Mouse (Mus musculus): ENCODE measurements around the gene Ints1. TPM values are rescaled to one million over a fixed set of nuclear protein-coding genes. Genes with fewer than 3 reads are reported as not detected.

Ints1 gene
- polyA plus RNA-seq, 1 experiment = 56.4 TPM

DNA sequence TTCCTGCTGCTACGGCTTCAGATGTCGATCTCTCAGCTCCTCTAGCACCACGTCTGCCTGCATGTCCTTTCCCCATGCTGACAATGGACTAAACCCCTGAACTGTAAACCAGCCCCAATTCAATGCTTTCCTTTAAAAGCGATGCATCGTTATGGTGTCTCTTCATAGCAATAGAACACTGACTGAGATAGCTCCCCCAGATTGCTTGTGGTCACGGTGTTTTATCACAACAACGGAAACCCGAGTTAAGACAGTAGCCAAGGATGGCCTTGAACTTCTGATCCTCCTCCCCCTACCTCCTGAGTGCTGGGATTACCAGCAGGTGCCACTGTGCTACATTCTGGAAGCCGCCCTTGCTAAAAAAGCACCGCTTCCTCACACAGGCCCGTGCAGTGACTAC is 48.2 kb downstream of the Ints1 start:
- no peak overlapping the region for H3K4me3 ChIP-seq (replicated peaks; ENCODE audit: extremely low read depth, low read depth, low read length)
- peaks cover 5% of the 10 kb centered on the region for H3K4me1 ChIP-seq (ENCODE audit: control insufficient read depth, insufficient read depth, low read length)
- 81% methylated on average over 11 of the region's 11 CpGs for WGBS
- TF ChIP-seq POLR2A (IDR thresholded peaks at IDR 0.05; ENCODE audit: borderline replicate concordance, extremely low read depth, low read depth, low read length) = no peak
- TF ChIP-seq CTCF (IDR thresholded peaks at IDR 0.05; ENCODE audit: insufficient read depth, low read length) = no peak
- DNase-seq = no peak

DNA sequence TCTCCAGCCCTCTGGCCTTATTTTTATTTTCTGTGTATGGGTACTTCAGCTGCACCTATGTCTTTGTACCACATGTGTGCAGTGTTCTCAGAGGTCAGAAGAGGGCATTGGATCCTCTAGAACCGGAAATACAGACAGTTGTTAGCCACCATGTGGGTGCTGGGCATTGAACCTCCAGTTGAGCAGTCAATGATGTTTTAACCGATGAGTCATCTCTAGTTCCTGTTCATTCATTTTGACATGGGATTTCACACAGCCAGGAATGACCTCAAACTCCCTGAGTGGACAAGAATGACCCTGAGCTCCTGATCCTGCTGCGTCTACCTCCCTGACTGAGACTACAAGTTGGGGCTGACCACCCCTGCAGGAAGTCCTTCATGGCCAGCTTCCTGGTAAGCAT is 49.3 kb downstream of the Ints1 start:
- no peak overlapping the region for H3K4me3 ChIP-seq (replicated peaks; ENCODE audit: extremely low read depth, low read depth, low read length)
- DNase-seq = no peak
- 60% methylated on average over 3 of the region's 3 CpGs for WGBS
- H3K4me1 ChIP-seq (ENCODE audit: control insufficient read depth, insufficient read depth, low read length) = peaks cover 5% of the 10 kb centered on the region
- TF ChIP-seq POLR2A (IDR thresholded peaks at IDR 0.05; ENCODE audit: borderline replicate concordance, extremely low read depth, low read depth, low read length) (no peak), CTCF (IDR thresholded peaks at IDR 0.05; ENCODE audit: insufficient read depth, low read length) (no peak)

DNA sequence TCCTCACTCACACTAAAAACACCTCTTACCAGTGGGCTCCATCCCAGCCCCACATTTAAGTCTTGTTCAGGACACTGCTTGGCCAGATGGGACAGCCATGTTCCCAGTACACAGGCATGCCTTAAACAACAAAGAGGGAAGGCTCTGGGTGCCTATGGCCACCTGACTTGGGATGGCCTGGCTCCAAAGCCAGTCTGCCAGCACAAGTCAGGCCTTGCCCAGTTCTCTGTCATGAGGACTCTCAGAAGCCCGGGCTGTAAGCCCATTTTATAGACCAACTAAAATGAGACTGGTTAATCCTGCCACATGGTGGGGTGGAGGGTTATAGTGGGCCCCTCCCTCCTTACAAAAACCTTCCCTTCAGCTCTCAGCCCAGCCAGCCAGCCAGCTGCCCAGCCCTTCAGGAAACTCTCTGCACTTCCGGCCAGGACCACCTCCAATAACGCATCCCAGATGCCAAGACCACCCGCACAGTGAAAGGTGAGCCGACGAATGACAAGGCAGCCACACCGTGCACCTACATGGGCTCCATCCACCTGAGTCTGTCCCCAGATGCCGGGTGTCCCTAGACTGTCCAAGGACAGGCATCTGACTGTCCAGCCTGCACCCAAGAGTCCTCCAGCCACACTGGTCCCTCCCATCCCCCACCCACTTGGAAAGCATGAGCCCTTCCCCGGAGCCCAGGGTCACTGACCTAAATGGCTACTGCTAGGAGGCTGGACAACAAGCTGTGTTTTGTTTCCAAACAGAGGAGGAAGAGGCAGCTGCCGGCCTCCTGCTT is 50.9 kb downstream of the Ints1 start:
- no peak for TF ChIP-seq POLR2A (IDR thresholded peaks at IDR 0.05; ENCODE audit: borderline replicate concordance, extremely low read depth, low read depth, low read length)
- TF ChIP-seq CTCF (IDR thresholded peaks at IDR 0.05; ENCODE audit: insufficient read depth, low read length) = no peak
- DNase-seq = no peak
- Histone ChIP-seq H3K4me3 (replicated peaks; ENCODE audit: extremely low read depth, low read depth, low read length) (no peak overlapping the region), H3K4me1 (ENCODE audit: control insufficient read depth, insufficient read depth, low read length) (peaks cover 5% of the 10 kb centered on the region; the same call in 1 of the 2 replicates)
- 35% methylated on average over 10 of the region's 10 CpGs for WGBS

DNA sequence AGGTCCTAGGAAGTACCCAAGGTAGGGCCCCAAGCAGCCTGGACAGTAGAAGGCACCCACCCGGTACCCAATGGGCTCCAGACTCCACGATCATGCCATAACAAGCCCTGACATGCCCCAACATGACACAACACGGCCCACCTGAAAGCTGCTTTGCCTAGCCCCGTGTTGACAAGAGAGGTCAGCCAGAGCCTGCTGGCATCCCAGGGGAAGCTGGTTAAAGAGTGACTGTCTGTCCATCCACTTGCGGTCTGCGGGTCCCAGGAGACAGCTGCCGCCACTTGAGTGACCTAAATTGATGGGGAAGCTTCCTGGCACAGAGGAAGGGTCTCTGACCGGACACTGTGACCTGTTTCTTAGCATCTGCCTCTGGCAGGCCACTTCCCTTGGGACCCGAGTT is 52.4 kb downstream of the Ints1 start:
- DNase-seq = no peak
- peaks cover 5% of the 10 kb centered on the region; the same call in 1 of the 2 replicates for H3K4me1 ChIP-seq (ENCODE audit: control insufficient read depth, insufficient read depth, low read length)
- WGBS = 61% methylated on average over 9 of the region's 9 CpGs
- TF ChIP-seq CTCF (IDR thresholded peaks at IDR 0.05; ENCODE audit: insufficient read depth, low read length) (no peak), POLR2A (IDR thresholded peaks at IDR 0.05; ENCODE audit: borderline replicate concordance, extremely low read depth, low read depth, low read length) (no peak)
- H3K4me3 ChIP-seq (replicated peaks; ENCODE audit: extremely low read depth, low read depth, low read length) = no peak overlapping the region

DNA sequence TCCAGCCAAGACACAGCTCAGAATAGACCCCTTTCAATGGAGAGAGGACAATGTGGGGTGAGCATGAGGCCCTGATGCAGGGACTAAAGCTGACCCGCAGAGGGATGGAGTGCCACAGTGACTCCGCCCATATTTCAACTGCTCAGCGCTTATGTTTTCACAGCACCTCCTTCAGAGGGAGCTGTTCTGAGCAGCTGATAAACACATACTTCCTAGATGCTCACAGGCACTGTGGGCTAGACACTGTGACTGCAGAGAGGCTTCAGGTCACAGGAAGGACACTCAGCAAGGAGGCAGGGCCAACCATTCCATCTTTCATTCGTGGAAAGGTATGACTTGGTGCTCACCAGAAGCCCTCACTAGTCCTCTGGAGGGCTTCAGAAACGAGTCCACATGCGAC is 52.8 kb downstream of the Ints1 start:
- Histone ChIP-seq H3K4me3 (replicated peaks; ENCODE audit: extremely low read depth, low read depth, low read length) (no peak overlapping the region), H3K4me1 (ENCODE audit: control insufficient read depth, insufficient read depth, low read length) (peaks cover 5% of the 10 kb centered on the region; the same call in 1 of the 2 replicates)
- DNase-seq = no peak
- TF ChIP-seq POLR2A (IDR thresholded peaks at IDR 0.05; ENCODE audit: borderline replicate concordance, extremely low read depth, low read depth, low read length) = no peak
- TF ChIP-seq CTCF (IDR thresholded peaks at IDR 0.05; ENCODE audit: insufficient read depth, low read length) = no peak
- 49% methylated on average over 6 of the region's 6 CpGs for WGBS

DNA sequence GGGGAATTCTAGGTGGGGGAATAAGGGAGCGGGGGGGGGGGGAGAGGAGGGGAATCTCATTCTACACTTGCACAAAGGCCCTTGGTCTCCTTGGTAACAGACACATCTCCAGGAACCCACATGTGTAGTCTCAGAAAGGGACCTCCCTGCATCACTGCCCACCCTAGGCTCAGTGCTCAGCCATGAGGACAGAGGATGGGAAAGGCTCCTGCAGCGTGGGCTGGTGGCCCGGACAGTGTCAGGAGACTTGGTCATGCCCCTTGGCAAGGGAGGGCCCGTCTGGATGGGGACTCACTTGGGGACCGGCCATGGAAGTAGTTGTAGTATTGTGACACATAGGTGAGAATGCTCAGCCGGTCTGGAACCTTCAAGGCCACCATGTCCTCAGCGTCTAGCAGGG is 56.5 kb downstream of the Ints1 start:
- TF ChIP-seq POLR2A (IDR thresholded peaks at IDR 0.05; ENCODE audit: borderline replicate concordance, extremely low read depth, low read depth, low read length) (no peak), CTCF (IDR thresholded peaks at IDR 0.05; ENCODE audit: insufficient read depth, low read length) (no peak)
- DNase-seq = no peak
- no peaks in the 10 kb centered on the region for H3K4me1 ChIP-seq (ENCODE audit: control insufficient read depth, insufficient read depth, low read length)
- H3K4me3 ChIP-seq (replicated peaks; ENCODE audit: extremely low read depth, low read depth, low read length) = no peak overlapping the region
- 80% methylated on average over 7 of the region's 7 CpGs for WGBS

DNA sequence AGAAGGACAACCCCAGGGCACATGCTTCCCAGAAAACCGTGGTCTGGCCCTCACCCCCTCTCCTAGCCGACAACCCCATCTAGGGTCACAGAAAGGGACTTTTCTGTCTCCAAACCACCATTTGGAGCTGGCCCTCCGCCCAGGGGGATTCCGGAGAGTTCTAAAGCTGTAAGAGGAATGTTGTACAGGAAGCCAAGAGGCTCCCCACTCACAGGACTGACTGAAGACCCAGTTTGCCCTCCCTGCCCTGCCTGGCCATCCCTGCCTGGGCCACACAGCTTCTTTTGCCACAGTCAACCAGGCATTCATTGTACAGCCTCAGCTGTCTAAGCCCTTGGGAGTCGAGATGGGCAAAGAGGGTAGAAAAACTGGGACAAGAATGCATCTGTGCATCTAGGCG is 56.9 kb downstream of the Ints1 start:
- 62% methylated on average over 6 of the region's 6 CpGs for WGBS
- no peak overlapping the region for H3K4me3 ChIP-seq (replicated peaks; ENCODE audit: extremely low read depth, low read depth, low read length)
- no peak for DNase-seq
- no peak for TF ChIP-seq CTCF (IDR thresholded peaks at IDR 0.05; ENCODE audit: insufficient read depth, low read length)
- no peaks in the 10 kb centered on the region for H3K4me1 ChIP-seq (ENCODE audit: control insufficient read depth, insufficient read depth, low read length)

DNA sequence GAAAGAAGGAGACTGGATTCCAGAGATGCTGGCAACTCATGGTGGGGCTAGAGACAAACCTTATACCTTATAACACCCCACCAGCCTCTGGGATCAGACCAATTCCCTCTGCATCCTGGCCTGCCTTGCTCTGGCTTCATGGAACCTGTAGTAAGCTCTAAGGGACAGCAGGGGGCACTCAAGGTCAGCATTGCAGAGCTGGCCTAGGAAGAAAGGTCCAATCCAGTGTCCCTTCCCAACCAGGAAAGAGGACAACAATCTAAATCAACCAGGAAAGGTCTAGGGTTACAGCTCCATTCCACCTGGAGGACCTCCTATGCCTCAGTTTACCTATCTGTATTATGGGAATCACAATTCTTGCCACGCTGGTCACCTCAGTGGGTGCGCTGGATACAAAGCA is 57.8 kb downstream of the Ints1 start:
- WGBS = 95% methylated on average over 2 of the region's 2 CpGs
- Histone ChIP-seq H3K4me3 (replicated peaks; ENCODE audit: extremely low read depth, low read depth, low read length) (no peak overlapping the region), H3K4me1 (ENCODE audit: control insufficient read depth, insufficient read depth, low read length) (no peaks in the 10 kb centered on the region)
- peak; percentile 99 for TF ChIP-seq CTCF (IDR thresholded peaks at IDR 0.05; ENCODE audit: insufficient read depth, low read length)
- no peak for TF ChIP-seq POLR2A (IDR thresholded peaks at IDR 0.05; ENCODE audit: borderline replicate concordance, extremely low read depth, low read depth, low read length)
- DNase-seq = peak; percentile 56

DNA sequence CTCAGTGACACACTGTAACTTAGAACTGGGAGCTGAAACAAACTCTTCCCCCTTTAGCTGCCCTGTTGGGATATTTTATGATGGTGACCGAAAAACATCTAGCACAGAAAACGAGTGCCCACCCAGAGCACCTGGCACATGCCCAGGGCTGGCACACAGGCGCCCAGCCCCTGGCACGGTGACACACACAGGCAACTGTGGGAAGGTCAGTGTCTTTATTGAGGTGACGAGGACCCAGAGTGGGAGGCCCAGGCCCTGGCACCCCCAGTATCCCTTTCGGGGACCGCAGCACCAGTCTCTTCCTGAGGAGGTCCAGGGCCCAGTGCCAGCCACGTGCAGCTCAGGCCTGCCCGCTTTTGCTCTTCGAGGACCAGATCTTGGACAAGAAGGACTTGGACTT is 69.0 kb downstream of the Ints1 start:
- 91% methylated on average over 10 of the region's 10 CpGs for WGBS
- no peak for TF ChIP-seq CTCF (IDR thresholded peaks at IDR 0.05; ENCODE audit: insufficient read depth, low read length)
- no peak for TF ChIP-seq POLR2A (IDR thresholded peaks at IDR 0.05; ENCODE audit: borderline replicate concordance, extremely low read depth, low read depth, low read length)
- no peaks in the 10 kb centered on the region for H3K4me1 ChIP-seq (ENCODE audit: control insufficient read depth, insufficient read depth, low read length)
- no peak overlapping the region for H3K4me3 ChIP-seq (replicated peaks; ENCODE audit: extremely low read depth, low read depth, low read length)
- DNase-seq = no peak

DNA sequence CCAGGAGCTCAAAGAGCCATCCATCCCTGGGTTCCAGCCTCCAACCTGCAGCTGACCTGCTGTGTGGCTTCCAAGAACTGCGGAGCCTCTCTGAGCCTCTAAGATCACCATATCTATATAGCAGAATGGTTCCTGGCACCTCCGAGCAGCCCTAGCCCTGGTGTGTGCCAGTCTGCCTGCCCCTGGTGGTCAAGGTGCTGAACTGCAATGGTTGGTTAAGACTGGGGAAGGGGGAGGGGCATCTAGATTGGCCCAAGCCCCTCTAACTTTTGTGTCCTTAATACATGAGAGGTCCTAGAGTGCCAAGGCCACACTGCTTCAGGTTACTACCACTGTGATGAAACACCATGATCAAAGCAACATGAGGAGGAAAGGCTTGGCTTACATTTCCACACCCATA is 72.6 kb downstream of the Ints1 start:
- DNase-seq = no peak
- peak; percentile 38 for TF ChIP-seq CTCF (IDR thresholded peaks at IDR 0.05; ENCODE audit: insufficient read depth, low read length)
- no peak for TF ChIP-seq POLR2A (IDR thresholded peaks at IDR 0.05; ENCODE audit: borderline replicate concordance, extremely low read depth, low read depth, low read length)
- Histone ChIP-seq H3K4me1 (ENCODE audit: control insufficient read depth, insufficient read depth, low read length) (no peaks in the 10 kb centered on the region), H3K4me3 (replicated peaks; ENCODE audit: extremely low read depth, low read depth, low read length) (no peak overlapping the region)
- WGBS = 65% methylated on average over 2 of the region's 2 CpGs

All from lung, adult 2 months (tissue).